ENCODE assay signal across 10 mouse cellular contexts in the genomic region with DNA sequence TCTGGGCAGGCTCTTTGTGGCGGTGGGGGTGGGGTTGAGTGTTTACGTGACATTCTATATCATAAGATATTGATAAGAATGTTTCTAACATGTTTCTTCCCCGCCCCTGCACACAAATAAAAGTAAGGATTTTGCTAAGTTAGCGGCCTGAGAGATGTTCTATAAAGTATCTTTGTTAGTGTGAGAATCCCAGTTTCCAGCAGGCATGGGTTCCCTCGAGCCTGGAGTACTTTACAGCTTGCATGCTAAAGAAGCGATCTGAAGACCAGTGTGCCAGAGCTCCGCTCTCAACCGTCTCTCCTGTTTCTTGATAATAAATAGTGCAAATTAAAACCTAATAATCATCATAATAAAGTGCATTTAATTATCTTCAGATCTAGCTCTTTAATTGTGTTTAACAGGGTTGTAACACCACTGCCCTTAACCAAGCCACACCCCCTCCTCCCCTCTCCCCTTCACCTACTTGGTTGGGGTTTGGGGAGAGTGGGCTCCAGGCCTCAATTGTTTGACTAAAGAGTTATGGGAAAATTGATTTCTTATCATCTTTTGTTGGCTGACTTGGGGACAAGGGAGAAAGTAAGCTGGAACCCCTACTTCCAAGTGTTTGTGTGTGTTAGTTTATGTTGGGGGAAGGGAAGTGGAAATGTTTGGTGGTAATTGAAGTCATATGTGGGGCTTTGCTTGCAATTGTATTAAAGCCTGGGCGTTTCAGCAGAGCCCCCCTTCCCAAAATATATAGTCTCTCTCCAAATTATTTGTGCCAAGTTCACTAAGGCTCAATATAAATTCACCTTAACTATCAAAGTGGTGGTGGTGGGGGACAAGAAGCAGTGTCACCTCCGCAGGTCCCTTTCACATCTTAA. TPM values are rescaled to one million over a fixed set of nuclear protein-coding genes. Genes with fewer than 3 reads are reported as not detected.
DNase-seq lines count a peak whose midpoint lies in the region; ATAC-seq and TF ChIP-seq lines count a peak whose summit lies in the region.
"Had no signal": no experiment of that assay in that cellular context is flagged by ENCODE, and none has a peak within 500 bp of the region (broad histone marks: within the 10 kb centered on the region; RNA-seq: fewer than 3 reads in every experiment).

No protein-coding gene starts in this region.

- peak overlapping the region; percentile 93 for H3K4me3 ChIP-seq in gastrocnemius, adult 2 months
- H3K4me3 ChIP-seq in forebrain, postnatal 0 days (ENCODE audit: low read depth, low read length), result peak overlapping the region; percentile 79; the same call in 1 of the 2 replicates
- H3K4me3 ChIP-seq in midbrain, embryonic 10.5 days, result peak overlapping the region; percentile 75
- H3K4me3 ChIP-seq: megakaryocyte, embryonic 14.5 days had no signal

- no peaks in the 10 kb centered on the region for H3K4me1 ChIP-seq in forebrain, postnatal 0 days (ENCODE audit: insufficient read depth)
- peaks cover 82% of the 10 kb centered on the region for H3K4me1 ChIP-seq in midbrain, embryonic 10.5 days

- no peaks in the 10 kb centered on the region for H3K27me3 ChIP-seq in forebrain, postnatal 0 days (ENCODE audit: insufficient read depth, low read length)
- peaks cover 70% of the 10 kb centered on the region for H3K27me3 ChIP-seq in midbrain, embryonic 10.5 days (ENCODE audit: low read depth, poor library complexity, severe bottlenecking)

- H3K9ac ChIP-seq in forebrain, postnatal 0 days, result no peak overlapping the region; the same call in 1 of the 2 replicates

- 13% methylated on average over 10 of the region's 10 CpGs for WGBS in forebrain, postnatal 0 days
- 8% methylated on average over 10 of the region's 10 CpGs for WGBS in midbrain, embryonic 10.5 days

- H3K9me3 ChIP-seq in forebrain, postnatal 0 days (ENCODE audit: low read length), result no peaks in the 10 kb centered on the region
- no peaks in the 10 kb centered on the region for H3K9me3 ChIP-seq in midbrain, embryonic 10.5 days (replicated peaks)

- no peaks in the 10 kb centered on the region for H3K36me3 ChIP-seq in forebrain, postnatal 0 days (ENCODE audit: insufficient read depth)
- H3K36me3 ChIP-seq in midbrain, embryonic 10.5 days, result peaks cover 5% of the 10 kb centered on the region; the same call in 1 of the 2 replicates

- no peak for ATAC-seq in forebrain, postnatal 0 days

- peak overlapping the region; percentile 81 for H3K4me2 ChIP-seq in forebrain, postnatal 0 days (ENCODE audit: low read depth)

- H3K27ac ChIP-seq in gastrocnemius, adult 2 months, result no peak overlapping the region
- H3K27ac ChIP-seq in forebrain, postnatal 0 days (ENCODE audit: low read depth, low read length), result no peak overlapping the region
- peak overlapping the region; percentile 97 for H3K27ac ChIP-seq in midbrain, embryonic 10.5 days (replicated peaks)

- intact Hi-C loops in gastrocnemius, adult 2 months (cut with DNase I), result no loop called here

- no peak for DNase-seq in gastrocnemius, adult 2 months
- no peak for DNase-seq in gastrocnemius, adult 8-10 months (ENCODE audit: low spot score in 2 of 2)
- DNase-seq in 3T3-L1 (ENCODE audit: low read depth, low spot score), result peak; percentile 22
- DNase-seq in forebrain, postnatal 0 days, result no peak
- no peak for DNase-seq in midbrain, embryonic 10.5 days (ENCODE audit: low spot score)
- DNase-seq in retina, postnatal 1 day, result no peak
- no peak for DNase-seq in left cerebral cortex, adult 9 months (ENCODE audit: low spot score in 2 of 2)
- no peak for DNase-seq in urinary bladder, postnatal 4 days (ENCODE audit: low spot score in 2 of 2)

- no peak for TF ChIP-seq CTCF in gastrocnemius, adult 2 months (IDR thresholded peaks at IDR 0.05)
- no peak for TF ChIP-seq CTCF in forebrain, postnatal 0 days (IDR thresholded peaks at IDR 0.05; ENCODE audit: low read depth)

RNA-seq across cellular contexts. Expression of a gene that starts 3.7 kb away (rescaled TPM):
- 1 to 10 TPM; 1.2 to 2.1 TPM for total RNA-seq in gastrocnemius, adult 2 months (2021)
- 1 to 10 TPM in 3 of 4 experiments, under 1 TPM in 1; 0.75 to 1.3 (median 1.1) TPM for total RNA-seq in gastrocnemius, adult 8-10 months (2022)
- total RNA-seq in forebrain, postnatal 0 days (2014; rRNA removed), result 12.0 and 15.2 TPM in 2 replicates
- polyA plus RNA-seq in forebrain, postnatal 0 days (2015; fragmentation: Nextera tagmentation; extraction: Ambion mirVana), result 4.5 and 4.6 TPM in 2 replicates
- 26.5 and 27.9 TPM in 2 replicates for polyA plus RNA-seq in midbrain, embryonic 10.5 days (2016; fragmentation: Nextera tagmentation; extraction: Ambion mirVana)

RNA-seq across cellular contexts. Expression of a gene that starts 28.7 kb away (rescaled TPM):
- not detected for total RNA-seq in gastrocnemius, adult 2 months (2021)
- total RNA-seq in gastrocnemius, adult 8-10 months (2022), result under 1 TPM in 1 of 4 experiments, not detected in 3; 0.80 TPM
- 2.6 and 5.5 TPM in 2 replicates for total RNA-seq in forebrain, postnatal 0 days (2014; rRNA removed)
- polyA plus RNA-seq in forebrain, postnatal 0 days (2015; fragmentation: Nextera tagmentation; extraction: Ambion mirVana), result 3.7 and 5.9 TPM in 2 replicates
- polyA plus RNA-seq in midbrain, embryonic 10.5 days (2016; fragmentation: Nextera tagmentation; extraction: Ambion mirVana), result 11.1 and 12.6 TPM in 2 replicates

RNA-seq across cellular contexts. Expression of a gene that starts 51.7 kb away (rescaled TPM):
- total RNA-seq in gastrocnemius, adult 2 months (2021), result 10 to 100 TPM; 23.7 to 26.8 TPM
- total RNA-seq in gastrocnemius, adult 8-10 months (2022), result 10 to 100 TPM; 17.7 to 24.0 (median 22.8) TPM
- 29.5 and 31.1 TPM in 2 replicates for total RNA-seq in forebrain, postnatal 0 days (2014; rRNA removed)
- 25.2 and 45.5 TPM in 2 replicates for polyA plus RNA-seq in forebrain, postnatal 0 days (2015; fragmentation: Nextera tagmentation; extraction: Ambion mirVana)
- polyA plus RNA-seq in midbrain, embryonic 10.5 days (2016; fragmentation: Nextera tagmentation; extraction: Ambion mirVana), result 65.5 and 73.8 TPM in 2 replicates

RNA-seq across cellular contexts. Expression of a gene that starts 55.6 kb away (rescaled TPM):
- total RNA-seq in gastrocnemius, adult 2 months (2021), result not detected
- total RNA-seq in gastrocnemius, adult 8-10 months (2022), result not detected
- not detected in 2 replicates for total RNA-seq in forebrain, postnatal 0 days (2014; rRNA removed)
- polyA plus RNA-seq in forebrain, postnatal 0 days (2015; fragmentation: Nextera tagmentation; extraction: Ambion mirVana), result 0.08 and 0.10 TPM in 2 replicates
- polyA plus RNA-seq in midbrain, embryonic 10.5 days (2016; fragmentation: Nextera tagmentation; extraction: Ambion mirVana), result 0.16 and 0.41 TPM in 2 replicates
- total RNA-seq: layer of hippocampus, postnatal 14 days had no signal
